Mouse (Mus musculus): Measurements from ENCODE around the gene Crmp1. TPM values are rescaled to one million over a fixed set of nuclear protein-coding genes. Genes with fewer than 3 reads are reported as not detected.

Gene Crmp1
- polyA plus RNA-seq, 2 experiments, result 0.18 to 0.49 TPM

DNA sequence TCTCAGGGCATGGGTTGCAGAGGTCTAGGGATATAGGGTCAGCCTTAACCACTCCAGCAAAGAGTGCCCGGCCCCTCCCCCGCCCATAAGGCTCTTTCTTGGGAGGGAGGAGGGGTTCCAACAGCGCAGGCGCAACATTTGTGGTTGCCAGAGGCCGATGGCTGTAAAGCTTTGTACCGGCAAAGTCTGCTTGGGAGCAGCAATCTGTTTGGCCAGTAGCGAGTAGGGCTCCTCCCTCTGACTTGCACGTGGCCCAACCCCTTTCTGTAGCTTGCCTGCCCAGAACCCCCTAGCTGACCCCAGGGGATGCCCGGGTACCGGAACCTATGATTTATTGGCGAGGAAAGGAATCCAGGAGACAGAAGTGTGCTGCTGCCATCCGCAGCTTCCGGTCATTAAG lies 2.4 kb downstream of the Crmp1 start:
- Histone ChIP-seq H3K36me3 (replicated peaks; ENCODE audit: control insufficient read depth, insufficient read depth, low read depth) (no peaks in the 10 kb centered on the region), H3K9me3 (ENCODE audit: control insufficient read depth, low read length) (no peaks in the 10 kb centered on the region), H3K4me3 (ENCODE audit: insufficient read depth in 1 of 2, low read depth in 2 of 2, low read length in 2 of 2) (no peak overlapping the region), H3K27ac (no peak overlapping the region), H3K9ac (replicated peaks) (no peak overlapping the region), H3K4me2 (ENCODE audit: low read depth) (no peak overlapping the region), H3K27me3 (ENCODE audit: control insufficient read depth, insufficient read depth, low read length) (peaks cover 62% of the 10 kb centered on the region), H3K4me1 (replicated peaks; ENCODE audit: control insufficient read depth in 2 of 2, insufficient read depth in 2 of 2, low read length in 1 of 2) (no peaks in the 10 kb centered on the region)
- WGBS (ENCODE audit: insufficient replicate concordance), result 2% methylated on average over 13 of the region's 13 CpGs
- DNase-seq (ENCODE audit: low read depth in 3 of 3, low spot score in 3 of 3) (no peak), ATAC-seq (ENCODE audit: insufficient read depth) (no peak)
- TF ChIP-seq EP300 (IDR thresholded peaks at IDR 0.05; ENCODE audit: low read depth), result no peak
- no peak for TF ChIP-seq CTCF (IDR thresholded peaks at IDR 0.05; ENCODE audit: low read depth)

- TF ChIP-seq CTCF (IDR thresholded peaks at IDR 0.05; ENCODE audit: low read depth) (no peak), EP300 (IDR thresholded peaks at IDR 0.05; ENCODE audit: low read depth) (no peak)
- 15% methylated on average over 9 of the region's 9 CpGs for WGBS (ENCODE audit: insufficient replicate concordance)
- H3K36me3 ChIP-seq (replicated peaks; ENCODE audit: control insufficient read depth, insufficient read depth, low read depth), result no peaks in the 10 kb centered on the region
- no peak overlapping the region for H3K27ac ChIP-seq
- H3K27me3 ChIP-seq (ENCODE audit: control insufficient read depth, insufficient read depth, low read length), result peaks cover 62% of the 10 kb centered on the region
- no peak for ATAC-seq (ENCODE audit: insufficient read depth)
- no peaks in the 10 kb centered on the region for H3K9me3 ChIP-seq (ENCODE audit: control insufficient read depth, low read length)
- no peak overlapping the region for H3K9ac ChIP-seq (replicated peaks)
- no peak overlapping the region for H3K4me3 ChIP-seq (ENCODE audit: insufficient read depth in 1 of 2, low read depth in 2 of 2, low read length in 2 of 2)
- H3K4me2 ChIP-seq (ENCODE audit: low read depth), result no peak overlapping the region
- no peaks in the 10 kb centered on the region for H3K4me1 ChIP-seq (replicated peaks; ENCODE audit: control insufficient read depth in 2 of 2, insufficient read depth in 2 of 2, low read length in 1 of 2)
- no peak for DNase-seq (ENCODE audit: low read depth in 3 of 3, low spot score in 3 of 3)
Observed at GRCm38 (mm10) chr5:37244666-37245242, 3.0 kb downstream of the Crmp1 start.

- TF ChIP-seq EP300 (IDR thresholded peaks at IDR 0.05; ENCODE audit: low read depth) (no peak), CTCF (IDR thresholded peaks at IDR 0.05; ENCODE audit: low read depth) (no peak)
- Histone ChIP-seq H3K4me2 (ENCODE audit: low read depth) (no peak overlapping the region; the same call in 1 of the 2 replicates), H3K4me1 (replicated peaks; ENCODE audit: control insufficient read depth in 2 of 2, insufficient read depth in 2 of 2, low read length in 1 of 2) (no peaks in the 10 kb centered on the region), H3K9me3 (ENCODE audit: control insufficient read depth, low read length) (no peaks in the 10 kb centered on the region), H3K4me3 (ENCODE audit: insufficient read depth in 1 of 2, low read depth in 2 of 2, low read length in 2 of 2) (peak overlapping the region in 1 of 2 experiments; percentile 12; a peak in 1 of 4 replicates), H3K36me3 (replicated peaks; ENCODE audit: control insufficient read depth, insufficient read depth, low read depth) (no peaks in the 10 kb centered on the region), H3K9ac (replicated peaks) (no peak overlapping the region), H3K27me3 (ENCODE audit: control insufficient read depth, insufficient read depth, low read length) (peaks cover 62% of the 10 kb centered on the region), H3K27ac (no peak overlapping the region)
- ATAC-seq (ENCODE audit: insufficient read depth) (no peak), DNase-seq (ENCODE audit: low read depth in 3 of 3, low spot score in 3 of 3) (no peak)
- WGBS (ENCODE audit: insufficient replicate concordance), result 2% methylated on average over 37 of the region's 42 CpGs
Observed at GRCm38 (mm10) chr5:37245651-37246050, 3.9 kb downstream of the Crmp1 start.

DNA sequence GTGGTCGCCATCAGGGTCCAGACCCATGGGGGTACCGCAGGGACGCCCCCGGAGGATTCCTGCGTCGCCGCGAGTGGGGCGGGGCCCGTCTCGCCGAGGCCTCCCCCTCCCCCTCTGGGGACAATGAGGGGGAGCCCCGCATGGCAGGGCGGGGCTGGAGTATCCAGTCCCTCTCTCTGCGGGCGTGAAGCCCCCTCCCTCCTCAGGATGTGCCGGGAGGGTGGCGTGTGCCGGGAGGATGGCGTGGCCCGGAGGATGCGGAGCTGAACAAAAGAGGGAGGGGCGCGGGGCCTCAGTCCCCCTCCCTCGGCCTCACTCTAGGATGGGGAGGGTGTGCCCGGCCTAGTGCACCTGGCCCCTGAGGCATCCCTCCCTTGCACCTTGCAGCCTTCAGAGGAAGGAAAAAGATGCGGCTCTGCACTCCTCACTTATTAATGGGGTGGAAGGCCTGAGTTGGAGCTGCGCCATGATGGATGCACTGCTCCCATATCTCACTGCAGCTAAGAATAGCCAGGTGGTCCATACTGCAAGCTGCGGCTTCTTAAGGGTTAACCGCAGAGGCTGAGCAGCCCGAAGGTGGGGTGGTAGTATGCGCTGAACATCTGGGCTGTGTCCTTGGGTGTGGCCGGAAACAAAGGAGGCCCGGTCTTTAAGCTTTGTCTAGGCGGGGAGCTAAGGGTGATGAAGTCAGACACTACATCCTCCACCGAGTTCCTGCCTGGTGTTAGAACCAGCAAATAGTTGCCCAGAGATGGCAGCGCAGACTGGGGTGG lies 4.6 kb downstream of the Crmp1 start:
- Histone ChIP-seq H3K27ac (no peak overlapping the region), H3K36me3 (replicated peaks; ENCODE audit: control insufficient read depth, insufficient read depth, low read depth) (no peaks in the 10 kb centered on the region), H3K9me3 (ENCODE audit: control insufficient read depth, low read length) (no peaks in the 10 kb centered on the region), H3K9ac (replicated peaks) (no peak overlapping the region), H3K27me3 (ENCODE audit: control insufficient read depth, insufficient read depth, low read length) (peaks cover 55% of the 10 kb centered on the region), H3K4me1 (replicated peaks; ENCODE audit: control insufficient read depth in 2 of 2, insufficient read depth in 2 of 2, low read length in 1 of 2) (no peaks in the 10 kb centered on the region), H3K4me2 (ENCODE audit: low read depth) (no peak overlapping the region), H3K4me3 (ENCODE audit: insufficient read depth in 1 of 2, low read depth in 2 of 2, low read length in 2 of 2) (0 out of 4 replicates have a peak overlapping the region, but pooled peaks of 1 of the 2 experiments have one; percentile 10)
- 4% methylated on average over 36 of the region's 37 CpGs for WGBS (ENCODE audit: insufficient replicate concordance)
- DNase-seq (ENCODE audit: low read depth in 3 of 3, low spot score in 3 of 3) (no peak), ATAC-seq (ENCODE audit: insufficient read depth) (no peak)
- TF ChIP-seq CTCF (IDR thresholded peaks at IDR 0.05; ENCODE audit: low read depth) (no peak), EP300 (IDR thresholded peaks at IDR 0.05; ENCODE audit: low read depth) (no peak)

GRCm38 (mm10) chr5:37247456-37247855 lies 5.7 kb downstream of the Crmp1 start:
- Histone ChIP-seq H3K4me2 (ENCODE audit: low read depth) (no peak overlapping the region), H3K4me1 (replicated peaks; ENCODE audit: control insufficient read depth in 2 of 2, insufficient read depth in 2 of 2, low read length in 1 of 2) (no peaks in the 10 kb centered on the region), H3K36me3 (replicated peaks; ENCODE audit: control insufficient read depth, insufficient read depth, low read depth) (no peaks in the 10 kb centered on the region), H3K4me3 (ENCODE audit: insufficient read depth in 1 of 2, low read depth in 2 of 2, low read length in 2 of 2) (no peak overlapping the region), H3K9me3 (ENCODE audit: control insufficient read depth, low read length) (no peaks in the 10 kb centered on the region), H3K27ac (no peak overlapping the region), H3K9ac (replicated peaks) (no peak overlapping the region), H3K27me3 (ENCODE audit: control insufficient read depth, insufficient read depth, low read length) (peaks cover 44% of the 10 kb centered on the region)
- TF ChIP-seq CTCF (IDR thresholded peaks at IDR 0.05; ENCODE audit: low read depth), result no peak
- no peak for TF ChIP-seq EP300 (IDR thresholded peaks at IDR 0.05; ENCODE audit: low read depth)
- no peak for ATAC-seq (ENCODE audit: insufficient read depth)
- DNase-seq (ENCODE audit: low read depth in 3 of 3, low spot score in 3 of 3), result no peak
- WGBS (ENCODE audit: insufficient replicate concordance), result 26% methylated on average over 4 of the region's 4 CpGs
